Mouse (Mus musculus) heart, adult 11 months (tissue): ENCODE data around the gene Dock11.

Experiments
- DNase-seq: peaks from one replicate; pipeline ENCODE4 v3.0.0; 2022

Gene Dock11

DNA sequence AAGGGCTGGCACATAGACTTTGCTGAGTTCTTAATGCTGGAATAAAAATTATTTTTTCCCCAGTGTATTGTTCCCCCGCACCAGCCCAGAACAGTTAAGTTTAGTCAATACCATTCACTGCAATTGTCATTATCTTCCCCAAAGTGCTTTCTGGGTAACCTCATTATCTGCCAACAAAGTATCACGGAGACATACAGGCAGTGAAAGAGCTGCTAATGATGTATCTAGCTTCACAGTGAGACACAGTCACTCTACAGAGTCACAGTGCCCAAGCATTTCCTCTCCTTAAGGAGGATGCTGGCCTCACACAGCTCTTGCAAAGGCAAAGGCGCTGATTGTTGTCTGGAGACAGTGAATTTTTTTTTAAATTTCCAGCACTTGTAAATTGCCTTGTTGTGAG is 63.3 kb downstream of the Dock11 start:
- DNase-seq = peak; percentile 72

DNA sequence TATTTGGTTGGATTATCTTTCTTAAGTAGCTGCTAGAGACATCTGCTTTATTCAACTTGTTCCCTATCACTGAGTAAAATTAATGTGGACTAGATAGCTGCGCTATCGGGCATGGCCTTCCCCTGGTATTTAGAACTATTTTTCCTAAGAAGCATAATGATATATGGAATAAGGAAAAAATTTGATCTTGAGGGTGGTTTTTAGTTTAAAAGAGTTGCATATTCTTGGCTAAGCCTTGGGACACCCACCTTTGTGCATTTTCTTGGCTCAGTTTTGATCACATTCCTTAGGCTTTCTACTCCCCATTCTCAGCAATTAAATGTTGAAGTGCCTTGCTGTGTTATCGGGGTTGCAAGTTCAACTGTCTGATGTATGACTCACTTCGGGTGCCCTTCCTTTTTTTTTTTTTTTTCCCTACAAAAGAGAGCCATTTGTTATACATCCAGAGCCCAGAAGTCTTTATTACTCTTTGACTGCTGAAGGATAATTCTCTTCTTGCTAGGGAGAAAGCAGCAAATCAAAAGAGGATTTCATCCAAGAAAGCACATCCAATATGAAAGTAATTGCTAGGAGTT is 64.0 kb downstream of the Dock11 start:
- DNase-seq = no peak

DNA sequence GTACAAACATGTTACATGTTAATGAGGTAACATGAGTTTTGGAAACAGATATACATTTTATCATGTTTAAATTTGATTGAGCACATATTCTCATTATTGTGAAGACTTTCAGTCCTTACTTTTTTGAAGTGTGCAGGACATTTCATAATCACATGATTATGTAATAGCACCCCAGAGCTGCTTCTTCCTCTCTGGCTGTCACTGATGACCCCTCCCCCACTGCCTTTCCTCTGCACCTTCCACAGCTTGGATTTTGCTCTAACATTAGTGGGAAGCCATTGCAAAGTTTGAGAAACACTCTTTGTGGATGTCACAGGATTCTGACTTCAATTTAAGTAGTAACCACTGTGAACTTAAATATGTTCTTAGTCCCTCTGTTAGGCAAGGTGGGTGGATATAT is 67.6 kb downstream of the Dock11 start:
- peak; percentile 62 for DNase-seq

DNA sequence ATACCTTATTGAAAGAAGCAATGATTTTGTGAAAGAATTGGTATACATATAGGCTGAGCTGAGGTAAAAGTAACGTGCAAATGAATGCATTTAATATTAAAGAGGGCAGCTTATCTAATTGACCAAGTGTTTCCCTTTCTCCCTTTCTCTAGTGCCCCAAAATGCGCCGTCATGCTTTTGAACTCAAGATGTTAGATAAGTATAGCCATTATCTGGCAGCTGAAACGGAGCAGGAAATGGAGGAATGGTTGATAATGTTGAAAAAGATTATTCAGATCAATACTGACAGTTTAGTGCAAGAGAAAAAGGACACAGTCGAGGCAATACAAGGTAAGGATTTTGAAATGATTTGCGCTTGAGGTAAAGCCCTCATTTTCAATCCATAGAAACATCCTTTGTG is 74.5 kb downstream of the Dock11 start:
- DNase-seq = no peak

DNA sequence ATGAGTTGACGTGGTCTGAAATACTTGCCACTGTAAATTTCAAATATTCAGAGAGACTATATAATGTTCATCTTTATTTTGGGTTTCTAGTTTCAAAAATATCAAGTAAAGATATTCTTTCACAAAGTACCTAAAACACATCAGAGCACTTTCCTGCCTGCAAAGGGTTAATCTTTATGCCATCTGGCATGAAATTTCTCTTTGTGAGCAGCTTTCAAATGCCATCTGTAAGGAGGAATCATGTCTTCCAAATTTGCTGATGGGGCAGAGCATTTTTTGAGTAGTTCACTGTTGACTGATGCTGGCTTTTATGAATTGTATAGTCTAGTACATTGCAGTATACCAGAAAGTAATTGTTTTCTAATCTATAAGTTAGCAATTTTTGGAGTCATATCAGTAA is 80.6 kb downstream of the Dock11 start:
- no peak for DNase-seq

DNA sequence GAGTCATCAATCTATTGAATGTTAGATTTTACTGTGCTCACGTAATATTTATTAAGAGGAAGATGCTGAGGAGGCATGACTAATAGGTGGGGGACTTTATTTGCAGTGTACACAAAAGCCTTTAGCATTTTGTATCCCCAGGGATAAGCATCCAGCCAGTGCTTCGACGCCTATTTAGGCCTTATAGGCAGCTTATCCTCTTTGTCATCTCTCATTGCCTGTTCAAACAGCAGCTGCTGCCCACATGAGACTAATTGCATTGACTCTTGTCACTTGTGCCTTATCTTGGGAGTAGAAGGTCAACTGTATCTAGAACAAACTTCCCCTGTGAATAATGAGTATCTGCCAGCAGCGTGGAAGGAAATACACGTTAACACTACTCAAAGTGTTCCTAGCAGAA is 88.0 kb downstream of the Dock11 start:
- peak; percentile 36 for DNase-seq

DNA sequence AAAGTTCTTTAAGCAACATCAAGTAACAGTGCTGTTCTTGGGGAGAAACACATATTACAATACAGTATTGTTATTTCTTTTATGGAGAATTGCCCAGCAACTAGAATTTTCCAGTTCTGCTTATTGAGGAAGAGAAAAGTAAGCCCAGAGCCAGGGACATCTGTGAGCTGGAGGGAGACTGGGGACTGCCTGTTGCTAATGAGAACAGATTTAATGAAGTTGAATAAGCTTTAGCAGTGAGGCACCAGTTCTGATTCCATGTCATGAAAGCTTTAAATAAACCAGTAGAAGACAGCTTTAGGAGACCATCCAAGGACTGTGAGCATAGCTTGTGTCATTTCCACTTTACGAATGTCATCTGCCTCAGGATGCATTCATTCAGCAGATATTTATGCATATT is 99.3 kb downstream of the Dock11 start:
- no peak for DNase-seq

DNA sequence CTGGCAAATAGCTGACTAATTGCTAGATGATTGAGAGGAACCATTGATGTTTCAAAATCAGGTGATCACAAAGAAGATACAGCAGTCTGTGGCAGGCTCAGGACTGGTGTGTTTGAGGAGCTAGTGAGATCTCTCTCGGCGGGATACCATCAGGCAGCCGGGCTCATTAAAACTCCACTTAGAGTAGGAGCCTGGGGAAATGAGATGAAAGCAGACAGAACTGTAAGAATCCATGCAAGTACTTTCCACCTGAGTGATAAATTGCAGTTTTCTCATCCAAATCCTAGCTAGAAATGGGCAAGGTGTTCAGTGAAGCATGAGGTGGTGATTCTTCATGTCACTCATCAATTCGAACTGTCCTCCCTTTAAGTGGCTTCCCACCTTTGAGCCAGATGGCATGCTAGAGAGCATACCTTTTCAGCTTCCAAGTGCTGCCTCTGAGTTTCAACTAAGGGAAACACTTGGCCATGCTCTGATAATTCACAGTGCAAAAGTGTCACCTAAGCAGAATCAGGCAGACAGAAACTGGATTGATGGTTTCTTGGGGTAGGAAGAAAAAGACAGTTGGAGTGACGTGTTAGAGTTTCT is 102.0 kb downstream of the Dock11 start:
- DNase-seq = peak; percentile 36

DNA sequence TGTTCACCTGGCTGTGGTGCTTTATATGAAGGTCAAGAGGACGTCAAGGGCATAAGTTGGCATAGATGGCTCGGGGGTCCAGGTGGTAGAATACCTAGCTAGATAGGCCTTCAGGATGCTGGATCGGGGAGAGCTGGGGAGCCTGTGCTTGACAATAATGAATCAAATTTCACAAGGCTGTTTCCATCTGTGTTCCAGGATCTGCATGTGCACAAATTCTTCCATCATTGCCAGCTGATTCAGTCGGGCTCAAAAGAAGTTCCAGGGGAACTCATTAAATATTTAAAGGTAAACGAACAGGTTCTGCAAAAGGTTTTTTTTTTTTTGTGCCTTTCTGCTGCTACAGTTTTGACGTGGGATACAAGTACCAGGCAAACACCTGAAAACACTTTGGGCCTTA is 105.6 kb downstream of the Dock11 start:
- peak; percentile 62 for DNase-seq

DNA sequence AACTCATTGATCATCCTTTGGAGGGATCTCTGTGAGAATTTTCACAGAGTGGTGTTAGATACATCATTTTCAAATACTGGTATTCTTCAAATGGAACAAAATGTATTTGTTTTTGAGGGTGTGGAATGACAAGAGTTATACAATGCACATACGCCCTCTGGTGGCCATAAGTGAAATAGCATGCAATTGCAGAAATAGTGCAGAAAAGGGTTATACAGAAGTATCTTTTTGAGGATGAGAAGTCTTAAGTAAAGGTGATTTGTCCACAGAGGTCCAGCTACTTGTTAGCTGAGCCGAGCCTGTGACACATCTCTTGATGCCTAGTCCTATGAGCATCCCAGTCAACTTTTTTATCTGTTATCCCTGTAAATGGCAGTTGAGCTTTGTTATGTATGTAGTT is 108.4 kb downstream of the Dock11 start:
- peak; percentile 63 for DNase-seq

DNA sequence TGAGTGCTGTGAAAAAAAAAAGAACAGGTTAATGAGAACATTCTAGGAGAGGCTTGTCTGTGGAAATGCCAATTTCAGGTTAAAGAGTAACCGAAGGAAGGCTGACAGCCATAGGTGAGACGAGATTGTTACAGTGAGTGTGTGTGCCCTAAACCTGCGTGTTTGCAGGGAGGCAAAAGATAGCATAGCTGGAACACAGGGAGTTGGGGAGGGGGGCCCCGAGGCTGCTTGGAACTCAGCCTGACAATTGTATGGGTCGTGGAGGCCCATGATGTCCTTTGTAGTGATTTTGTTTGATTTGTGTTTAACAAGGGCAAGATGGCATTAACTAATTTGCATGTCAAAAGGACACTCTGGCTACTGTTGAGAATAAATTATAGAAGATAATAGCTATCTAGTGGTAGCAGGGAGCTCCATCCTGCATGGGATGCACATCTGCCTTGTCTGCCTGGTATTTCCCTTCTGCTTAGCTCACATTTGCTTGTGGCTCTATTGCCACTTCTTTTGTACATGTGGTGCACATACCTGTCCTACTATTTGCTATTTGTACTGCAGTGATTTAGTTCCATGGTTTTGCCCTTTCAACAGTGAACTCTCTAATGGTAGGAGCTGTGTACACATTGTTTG is 109.3 kb downstream of the Dock11 start:
- peak; percentile 36 for DNase-seq

DNA sequence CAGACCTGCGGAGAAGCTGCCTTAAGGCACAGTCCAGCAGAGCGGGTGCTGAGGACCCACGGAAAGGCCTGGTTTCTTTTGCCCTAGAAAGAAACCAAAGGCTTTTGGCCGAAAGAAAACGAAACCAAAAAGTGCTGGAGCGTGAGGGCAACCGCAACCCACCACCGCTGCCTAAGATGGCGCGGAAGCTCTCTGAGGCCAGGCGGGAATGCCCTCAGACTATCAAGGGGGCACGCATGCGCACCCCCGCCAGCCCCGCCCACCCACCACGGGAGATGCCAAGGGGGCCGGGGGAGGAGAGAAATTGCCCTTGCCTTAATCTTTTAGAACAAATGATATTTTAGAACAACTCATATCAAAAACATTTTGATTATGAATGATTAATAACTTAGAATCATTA is 137.0 kb downstream of the Dock11 start:
- DNase-seq = no peak

DNA sequence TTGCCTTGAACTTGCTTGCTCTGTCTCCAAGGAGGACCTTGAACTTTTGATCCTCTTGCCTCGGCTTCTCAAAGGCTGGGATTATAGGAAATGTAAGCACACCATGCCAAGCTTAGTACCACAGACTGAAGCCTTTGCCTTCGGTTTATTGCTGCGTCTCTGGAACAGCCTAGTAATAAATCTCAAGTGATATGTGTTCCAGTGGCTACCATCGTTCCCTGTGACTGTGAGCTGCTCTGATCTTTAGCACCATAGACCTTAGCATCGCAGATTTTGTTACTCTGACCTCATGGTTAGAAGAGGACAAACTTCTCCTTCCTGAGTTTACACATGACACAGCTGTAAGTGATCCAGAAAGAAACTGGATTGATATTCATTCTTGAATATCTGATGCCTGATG is 142.5 kb downstream of the Dock11 start:
- DNase-seq = no peak

DNA sequence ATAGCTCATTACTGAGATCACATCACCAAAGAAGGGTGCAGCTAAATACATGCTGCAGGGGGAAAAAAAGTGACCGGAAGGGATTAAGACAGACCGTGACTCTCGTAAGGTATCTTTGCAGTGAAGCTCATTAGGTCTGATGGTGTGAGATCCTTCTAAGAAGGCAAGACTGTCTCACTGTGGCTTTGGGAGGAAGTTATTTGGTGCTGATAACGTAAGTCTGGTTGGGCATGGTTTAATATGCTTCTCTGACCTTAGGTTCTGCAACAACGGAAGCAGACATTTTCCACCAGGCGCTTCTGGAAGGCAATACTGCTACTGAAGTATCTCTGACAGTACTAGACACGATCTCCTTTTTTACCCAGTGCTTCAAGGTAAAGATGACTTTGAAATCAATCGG is 145.4 kb downstream of the Dock11 start:
- no peak for DNase-seq

DNA sequence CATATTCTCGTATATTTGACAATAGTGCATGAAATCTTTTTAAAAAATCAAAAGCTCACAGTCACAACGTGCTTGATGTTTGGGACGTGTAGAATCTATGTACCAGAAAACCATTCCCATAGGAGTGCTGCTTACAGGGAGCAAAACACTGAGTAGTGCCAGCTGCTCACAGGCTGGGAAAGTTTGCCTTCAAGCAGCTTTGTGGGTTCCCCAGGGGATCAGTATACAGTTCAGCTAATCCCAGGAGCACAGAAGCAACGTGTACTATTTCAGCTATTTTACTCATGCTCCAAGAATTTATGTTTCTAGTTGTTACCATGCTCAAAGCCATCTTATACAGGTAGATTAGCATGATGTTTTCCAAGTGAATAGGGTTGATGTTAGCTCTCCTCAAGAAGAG is 157.1 kb downstream of the Dock11 start:
- peak; percentile 74 for DNase-seq

DNA sequence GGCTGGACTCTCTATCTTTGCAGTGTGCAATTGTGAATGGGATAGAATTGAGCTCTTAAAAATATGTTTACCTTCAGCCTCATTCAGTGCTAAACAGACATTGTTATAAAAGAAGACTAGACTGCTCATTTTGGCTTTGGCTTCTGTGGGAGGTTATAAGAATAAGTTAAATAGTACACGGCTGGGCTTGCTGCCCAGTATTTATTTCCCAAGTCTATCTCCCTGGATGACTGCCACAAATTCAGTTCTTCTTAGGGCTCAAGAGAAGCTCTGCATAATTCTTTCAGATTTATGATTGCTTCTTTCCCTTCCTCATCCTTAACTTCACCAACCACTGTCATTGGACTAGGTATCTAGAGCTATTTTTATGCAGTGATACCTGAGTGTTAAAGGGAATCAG is 158.8 kb downstream of the Dock11 start:
- peak; percentile 87 for DNase-seq

DNA sequence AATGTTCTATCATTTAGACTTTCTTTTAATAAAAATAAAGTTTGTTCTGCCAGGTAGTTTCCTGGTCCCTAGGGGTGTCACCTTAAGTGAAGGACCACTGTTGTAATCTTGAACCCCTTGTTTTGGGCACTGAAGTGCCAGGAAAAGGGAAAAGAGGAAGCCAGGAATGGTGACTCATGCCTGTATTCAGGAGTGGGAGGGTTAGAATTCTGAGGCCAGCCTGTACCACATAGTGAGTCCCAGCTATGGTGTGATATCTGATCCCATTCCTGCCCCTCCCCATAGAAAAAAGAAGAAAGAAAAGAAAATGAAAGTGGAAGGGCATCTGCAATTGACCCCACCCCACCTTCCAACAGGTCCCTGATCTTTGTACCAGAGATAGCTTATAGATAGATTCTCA is 161.7 kb downstream of the Dock11 start:
- DNase-seq = no peak

DNA sequence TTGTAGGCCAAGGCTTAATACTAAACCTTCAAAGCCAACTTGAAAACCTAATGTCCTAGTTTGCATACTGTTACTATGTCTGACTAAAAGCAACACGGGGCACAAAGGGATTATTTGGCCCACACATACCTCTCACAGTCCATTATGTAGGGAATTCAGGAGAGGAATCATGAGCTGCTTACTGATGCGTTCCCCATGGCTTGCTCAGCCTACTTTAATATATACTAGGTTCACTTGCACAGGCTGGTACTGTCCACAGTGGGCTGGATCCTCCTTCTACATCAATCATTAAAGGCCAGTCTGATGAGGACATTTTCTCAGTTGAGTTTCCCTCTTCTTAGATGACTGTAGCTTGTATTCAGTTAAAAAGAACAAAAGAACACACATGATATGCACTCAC is 185.4 kb downstream of the Dock11 start:
- DNase-seq = no peak

DNA sequence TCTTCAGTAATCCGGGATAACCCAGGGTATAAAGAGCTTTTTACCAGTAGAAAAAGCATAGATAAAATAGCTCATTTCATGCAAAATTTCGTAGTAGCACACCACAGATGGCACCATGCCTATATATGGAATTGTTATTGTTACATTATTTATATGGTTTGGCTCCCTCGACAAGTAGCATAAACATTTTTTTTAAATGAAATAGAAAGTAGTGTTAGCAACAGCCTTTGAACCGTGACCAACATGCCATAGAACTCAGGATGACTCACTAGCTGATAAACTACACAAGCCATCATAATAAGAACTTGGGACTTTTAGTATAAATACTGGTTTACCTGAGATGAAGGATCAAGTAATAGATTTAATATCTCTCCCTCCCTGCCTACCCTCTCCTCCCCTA is 188.5 kb downstream of the Dock11 start:
- no peak for DNase-seq

DNA sequence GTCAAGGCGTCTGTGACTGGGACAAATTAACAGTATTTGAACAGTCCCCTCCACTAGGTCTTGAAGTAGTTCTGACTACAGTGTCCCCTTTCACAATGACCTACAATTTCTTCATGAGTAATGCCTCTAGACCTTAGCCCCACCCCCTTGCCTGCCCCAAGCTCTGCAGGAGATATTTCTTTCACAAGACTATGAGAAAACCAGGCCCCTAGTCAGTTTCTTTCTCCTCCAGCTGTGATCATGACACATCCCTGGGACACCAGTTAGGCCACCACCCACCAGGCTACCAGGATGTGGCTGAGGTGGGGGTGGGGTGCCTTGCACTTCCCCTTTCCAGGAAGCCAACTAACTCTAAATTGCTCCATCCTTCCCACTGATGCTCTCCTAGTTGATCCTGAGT is 194.3 kb downstream of the Dock11 start:
- DNase-seq = peak; percentile 96

DNA sequence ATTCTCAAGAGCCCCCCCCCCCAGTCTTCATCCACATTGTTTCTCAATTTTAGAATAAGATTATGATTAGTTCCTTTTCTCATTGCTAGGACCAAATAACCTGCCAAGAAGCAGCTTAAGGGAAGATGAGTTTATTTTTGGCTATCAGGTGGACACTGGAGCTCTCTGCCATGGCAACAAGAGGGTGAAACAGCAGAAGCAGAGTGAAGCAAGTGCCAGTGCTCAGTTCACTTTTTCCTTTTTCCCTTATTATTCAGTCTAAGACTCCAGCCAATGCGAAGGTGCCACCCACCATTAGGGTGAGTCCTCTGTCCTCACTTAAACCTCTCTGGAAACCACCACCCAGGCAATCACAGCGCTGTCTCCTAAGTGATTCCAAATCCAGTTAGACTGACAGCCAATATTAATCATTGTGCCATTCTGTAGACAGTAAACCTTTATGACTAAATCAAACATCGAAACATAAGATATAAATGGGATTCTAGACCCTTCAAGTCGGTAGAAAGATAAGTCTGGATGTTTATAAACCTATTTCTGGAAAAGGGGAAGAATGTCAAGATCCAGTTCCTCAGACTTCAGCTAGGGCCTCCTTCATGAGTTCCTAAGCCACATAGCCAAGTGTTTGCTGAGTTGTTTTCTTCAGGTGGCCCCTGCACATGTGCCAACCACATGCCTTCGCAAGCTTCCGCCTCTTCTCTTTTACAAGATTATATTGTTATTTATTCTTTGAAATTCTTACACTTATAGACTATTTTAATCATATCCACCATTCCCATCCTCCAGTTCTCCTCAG is 200.0 kb downstream of the Dock11 start:
- DNase-seq = no peak

DNA sequence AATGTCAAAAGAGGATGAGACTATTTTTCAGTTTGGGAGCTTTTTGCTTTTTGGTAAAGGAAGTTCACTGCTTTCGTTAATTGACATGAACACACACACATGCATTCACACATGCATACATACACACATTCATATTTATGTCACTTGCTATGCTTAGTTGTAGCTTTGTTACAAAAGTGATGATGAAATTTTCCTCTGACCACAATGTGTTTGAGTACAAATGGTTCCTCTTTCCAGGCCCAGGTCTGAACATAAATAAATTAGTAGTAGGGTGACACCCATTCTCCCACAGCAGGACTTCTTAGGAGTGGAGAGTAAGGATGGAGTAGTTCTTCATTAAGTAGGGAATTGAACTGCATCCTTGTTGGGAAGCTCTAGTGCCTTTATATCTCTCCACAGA is 212.3 kb downstream of the Dock11 start:
- DNase-seq = no peak

DNA sequence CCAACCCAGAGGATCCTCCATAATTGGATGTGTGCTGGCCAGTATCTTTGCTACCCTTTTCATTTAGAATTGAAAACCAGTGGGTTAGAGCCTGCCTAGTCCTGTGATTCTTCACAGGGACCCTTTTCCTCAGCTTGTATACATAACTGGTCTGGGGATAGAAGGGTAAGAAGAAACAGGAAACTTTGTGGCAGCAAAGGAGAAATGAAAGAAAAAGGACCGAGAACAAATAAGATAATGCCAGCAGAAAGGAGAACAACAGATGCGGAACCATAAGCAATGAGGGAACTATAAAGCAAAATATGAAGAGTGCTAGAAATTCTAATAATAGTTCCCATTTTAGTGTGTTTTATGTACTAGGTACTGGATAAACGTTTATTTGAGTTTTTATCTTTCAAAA is 212.7 kb downstream of the Dock11 start:
- no peak for DNase-seq

DNA sequence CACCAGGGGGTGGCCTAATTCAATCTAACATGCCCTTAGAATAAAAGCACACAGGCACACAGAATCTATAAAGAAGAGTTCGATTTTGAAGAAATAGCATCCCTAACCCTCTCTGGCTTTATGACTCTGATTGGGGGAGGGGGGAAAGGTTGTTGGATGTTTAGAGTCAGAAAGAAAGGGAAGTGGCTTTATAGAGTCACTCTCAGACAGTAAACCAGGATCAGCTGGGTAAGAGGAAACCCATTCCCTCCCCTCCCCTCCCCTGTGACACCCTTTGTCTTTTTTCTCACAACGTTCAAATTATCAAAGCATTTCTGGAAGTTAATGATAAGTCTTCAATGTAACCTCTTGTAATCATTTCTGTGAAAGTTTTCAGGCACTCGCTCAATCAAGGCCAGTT is 220.0 kb downstream of the Dock11 start:
- no peak for DNase-seq
